Mouse (Mus musculus): ENCODE results near the gene Rpl36a. TPM values are rescaled to one million over a fixed set of nuclear protein-coding genes. Genes with fewer than 3 reads are reported as not detected.

Rpl36a gene
- polyA plus RNA-seq, 1 experiment from 2014 or later, result 276 TPM

Other genes starting within 250 kb of the Rpl36a start
- 13.0 and 13.9 TPM in 2 replicates for gene Drp2, start 181.1 kb upstream of the Rpl36a start, polyA plus RNA-seq (2016; fragmentation: Nextera tagmentation; extraction: Ambion mirVana)
- 0.35 TPM in 1 of 2 replicates, not detected in the other for gene Taf7l, start 109.2 kb upstream of the Rpl36a start, polyA plus RNA-seq (2016; fragmentation: Nextera tagmentation; extraction: Ambion mirVana)
- gene Timm8a1, start 43.8 kb upstream of the Rpl36a start, polyA plus RNA-seq (2016; fragmentation: Nextera tagmentation; extraction: Ambion mirVana), result 41.9 and 49.2 TPM in 2 replicates
- 0.76 and 0.85 TPM in 2 replicates for gene Btk, start 2.1 kb upstream of the Rpl36a start, polyA plus RNA-seq (2016; fragmentation: Nextera tagmentation; extraction: Ambion mirVana)
- gene Gla, start 15.5 kb downstream of the Rpl36a start, polyA plus RNA-seq (2016; fragmentation: Nextera tagmentation; extraction: Ambion mirVana), result 3.7 and 4.8 TPM in 2 replicates
- gene Hnrnph2, start 15.5 kb downstream of the Rpl36a start, polyA plus RNA-seq (2016; fragmentation: Nextera tagmentation; extraction: Ambion mirVana), result 177 and 186 TPM in 2 replicates
- 7.2 and 7.5 TPM in 2 replicates for gene Armcx4, start 100.9 kb downstream of the Rpl36a start, polyA plus RNA-seq (2016; fragmentation: Nextera tagmentation; extraction: Ambion mirVana)
- gene Armcx1, start 132.3 kb downstream of the Rpl36a start, polyA plus RNA-seq (2016; fragmentation: Nextera tagmentation; extraction: Ambion mirVana), result 76.9 and 83.4 TPM in 2 replicates
- 29.8 and 31.9 TPM in 2 replicates for gene Armcx6, start 165.8 kb downstream of the Rpl36a start, polyA plus RNA-seq (2016; fragmentation: Nextera tagmentation; extraction: Ambion mirVana)
- gene Armcx3, start 170.9 kb downstream of the Rpl36a start, polyA plus RNA-seq (2016; fragmentation: Nextera tagmentation; extraction: Ambion mirVana), result 62.5 and 71.3 TPM in 2 replicates
- gene Armcx2, start 223.6 kb downstream of the Rpl36a start, polyA plus RNA-seq (2016; fragmentation: Nextera tagmentation; extraction: Ambion mirVana), result 95.8 and 96.2 TPM in 2 replicates